In genomic region chr2:84362779-84363719, GRCm38 (mm10) we compare ENCODE assay signal across 14 mouse cellular contexts.
DNase-seq lines count a peak whose midpoint lies in the region; ATAC-seq lines count a peak whose summit lies in the region.
"Had no signal": no experiment of that assay in that cellular context is flagged by ENCODE, and none has a peak within 500 bp of the region (broad histone marks: within the 10 kb centered on the region; RNA-seq: fewer than 3 reads in every experiment).

No protein-coding gene starts in this region.

- no peak overlapping the region for H3K27ac ChIP-seq in hindbrain, embryonic 11.5 days (ENCODE audit: low read depth, low read length)
- no peak overlapping the region for H3K27ac ChIP-seq in hindbrain, embryonic 14.5 days
- H3K27ac ChIP-seq in liver, embryonic 11.5 days (ENCODE audit: low read depth, low read length), result no peak overlapping the region
- no peak overlapping the region for H3K27ac ChIP-seq in liver, embryonic 13.5 days
- H3K27ac ChIP-seq: forebrain, embryonic 12.5 days had no signal

- H3K9ac ChIP-seq in hindbrain, embryonic 11.5 days (ENCODE audit: low read depth, low read length), result no peak overlapping the region
- H3K9ac ChIP-seq in hindbrain, embryonic 14.5 days, result no peak overlapping the region
- no peak overlapping the region for H3K9ac ChIP-seq in liver, embryonic 11.5 days (ENCODE audit: low read depth, low read length)
- H3K9ac ChIP-seq in liver, embryonic 13.5 days, result no peak overlapping the region
- H3K9ac ChIP-seq: forebrain, embryonic 12.5 days had no signal

- H3K4me3 ChIP-seq in hindbrain, embryonic 11.5 days (ENCODE audit: low read depth, low read length), result no peak overlapping the region
- no peak overlapping the region for H3K4me3 ChIP-seq in hindbrain, embryonic 14.5 days (replicated peaks; ENCODE audit: low read length)
- H3K4me3 ChIP-seq in liver, embryonic 11.5 days (ENCODE audit: low read depth, low read length), result no peak overlapping the region
- H3K4me3 ChIP-seq in liver, embryonic 13.5 days (replicated peaks), result no peak overlapping the region
- H3K4me3 ChIP-seq: forebrain, embryonic 12.5 days had no signal

- H3K36me3 ChIP-seq in hindbrain, embryonic 11.5 days (ENCODE audit: control insufficient read depth, insufficient read depth, low read length), result no peaks in the 10 kb centered on the region
- no peaks in the 10 kb centered on the region for H3K36me3 ChIP-seq in hindbrain, embryonic 14.5 days (replicated peaks; ENCODE audit: control insufficient read depth, insufficient read depth)
- H3K36me3 ChIP-seq in liver, embryonic 11.5 days (ENCODE audit: control insufficient read depth, insufficient read depth, low read length), result no peaks in the 10 kb centered on the region
- no peaks in the 10 kb centered on the region for H3K36me3 ChIP-seq in liver, embryonic 13.5 days
- H3K36me3 ChIP-seq: forebrain, embryonic 12.5 days had no signal

- H3K4me1 ChIP-seq in hindbrain, embryonic 11.5 days (replicated peaks; ENCODE audit: control insufficient read depth, insufficient read depth, low read length), result no peaks in the 10 kb centered on the region
- H3K4me1 ChIP-seq in hindbrain, embryonic 14.5 days (replicated peaks; ENCODE audit: control insufficient read depth, insufficient read depth, low read length), result no peaks in the 10 kb centered on the region
- H3K4me1 ChIP-seq in liver, embryonic 11.5 days (replicated peaks; ENCODE audit: control insufficient read depth, insufficient read depth, low read length), result 0 out of 2 replicates have a peak, but pooled peaks cover 3% of the 10 kb centered on the region
- H3K4me1 ChIP-seq in liver, embryonic 13.5 days (replicated peaks), result peaks cover 17% of the 10 kb centered on the region
- H3K4me1 ChIP-seq: forebrain, embryonic 12.5 days had no signal

- no peak overlapping the region for H3K4me2 ChIP-seq in hindbrain, embryonic 11.5 days (replicated peaks; ENCODE audit: low read depth, low read length)
- no peak overlapping the region for H3K4me2 ChIP-seq in hindbrain, embryonic 14.5 days (replicated peaks)
- no peak overlapping the region for H3K4me2 ChIP-seq in liver, embryonic 11.5 days
- no peak overlapping the region for H3K4me2 ChIP-seq in liver, embryonic 13.5 days
- H3K4me2 ChIP-seq: forebrain, embryonic 12.5 days had no signal

- no peaks in the 10 kb centered on the region for H3K9me3 ChIP-seq in hindbrain, embryonic 11.5 days (ENCODE audit: control insufficient read depth, low read length)
- H3K9me3 ChIP-seq in hindbrain, embryonic 14.5 days (ENCODE audit: control insufficient read depth, low read length), result no peaks in the 10 kb centered on the region
- no peaks in the 10 kb centered on the region for H3K9me3 ChIP-seq in liver, embryonic 11.5 days (ENCODE audit: control insufficient read depth, low read length)
- no peaks in the 10 kb centered on the region for H3K9me3 ChIP-seq in liver, embryonic 13.5 days (replicated peaks)
- H3K9me3 ChIP-seq: forebrain, embryonic 12.5 days had no signal

- no peak for DNase-seq in hindbrain, embryonic 11.5 days (ENCODE audit: low spot score)
- DNase-seq in hindbrain, embryonic 14.5 days (ENCODE audit: low spot score), result no peak
- DNase-seq in liver, embryonic 11.5 days (ENCODE audit: low spot score), result no peak
- no peak for DNase-seq in liver
- DNase-seq in liver, embryonic 13.5 days, result no peak
- DNase-seq: cerebellum, adult 8-10 months; embryo, embryonic 11 days; gastrocnemius, postnatal 10 days; lung, postnatal 10 days; thymus, postnatal 4 days had no signal

- WGBS in hindbrain, embryonic 11.5 days, result 92% methylated on average over 6 of the region's 6 CpGs
- 90% methylated on average over 6 of the region's 6 CpGs for WGBS in hindbrain, embryonic 14.5 days
- WGBS in liver, embryonic 11.5 days, result 91% methylated on average over 6 of the region's 6 CpGs
- WGBS in liver, embryonic 13.5 days (ENCODE audit: insufficient replicate concordance), result 84% methylated on average over 6 of the region's 6 CpGs

- H3K27me3 ChIP-seq in hindbrain, embryonic 11.5 days (ENCODE audit: control insufficient read depth, insufficient read depth, low read length), result no peaks in the 10 kb centered on the region
- no peaks in the 10 kb centered on the region for H3K27me3 ChIP-seq in hindbrain, embryonic 14.5 days (ENCODE audit: control insufficient read depth, insufficient read depth, low read length)
- no peaks in the 10 kb centered on the region for H3K27me3 ChIP-seq in liver, embryonic 11.5 days (replicated peaks; ENCODE audit: control insufficient read depth, insufficient read depth, low read length)
- H3K27me3 ChIP-seq in liver, embryonic 13.5 days, result no peaks in the 10 kb centered on the region
- H3K27me3 ChIP-seq: forebrain, embryonic 12.5 days had no signal

- peak; percentile 43 for ATAC-seq in hindbrain, embryonic 11.5 days (ENCODE audit: low FRiP score)
- ATAC-seq in hindbrain, embryonic 14.5 days (ENCODE audit: low FRiP score), result no peak
- 0 out of 2 replicates have a peak, but pooled peaks have one; percentile 24 for ATAC-seq in liver, embryonic 11.5 days (replicated peaks; ENCODE audit: low FRiP score)
- ATAC-seq in erythroblast, adult 5-6 weeks (replicated peaks; ENCODE audit: low FRiP score, poor library complexity, severe bottlenecking), result 0 out of 2 replicates have a peak, but pooled peaks have one; percentile 42
- peak; percentile 41 for ATAC-seq in liver, embryonic 13.5 days (ENCODE audit: low read depth)
- ATAC-seq in CD4-positive, CD25-positive, alpha-beta regulatory T cell, adult 4 months, result no peak
- ATAC-seq: inflammation-experienced regulatory T-cells, adult 6 months had no signal

Comparison
In these comparisons a context has a peak if more than half of its experiments do, and no peak if none do; other contexts are left out.
1. ATAC-seq: peak in hindbrain, embryonic 11.5 days (single experiment), liver, embryonic 11.5 days (single experiment), erythroblast, adult 5-6 weeks (single experiment) and liver, embryonic 13.5 days (single experiment); none in hindbrain, embryonic 14.5 days (single experiment) and CD4-positive, CD25-positive, alpha-beta regulatory T cell, adult 4 months (single experiment).